Mouse (Mus musculus) liver, postnatal 0 days (tissue): ENCODE measurements around the gene Olfr1130.
"Not testable (repeated sequence)": the region's sequence is repeated elsewhere in the genome, so short reads cannot be mapped to it uniquely, and the experiment has no call there.

Experiments
- CTCF ChIP-seq: sonication (generic); IDR thresholded peaks from 2 replicates; pipeline ENCODE4 v1.5.1; 2016; ENCODE audit warnings: antibody characterized with exemption, low read depth
- EP300 ChIP-seq: IDR thresholded peaks from 2 replicates; pipeline ENCODE4 v1.6.1; 2016; ENCODE audit warnings: antibody characterized with exemption, low read depth, mild to moderate bottlenecking

DNA sequence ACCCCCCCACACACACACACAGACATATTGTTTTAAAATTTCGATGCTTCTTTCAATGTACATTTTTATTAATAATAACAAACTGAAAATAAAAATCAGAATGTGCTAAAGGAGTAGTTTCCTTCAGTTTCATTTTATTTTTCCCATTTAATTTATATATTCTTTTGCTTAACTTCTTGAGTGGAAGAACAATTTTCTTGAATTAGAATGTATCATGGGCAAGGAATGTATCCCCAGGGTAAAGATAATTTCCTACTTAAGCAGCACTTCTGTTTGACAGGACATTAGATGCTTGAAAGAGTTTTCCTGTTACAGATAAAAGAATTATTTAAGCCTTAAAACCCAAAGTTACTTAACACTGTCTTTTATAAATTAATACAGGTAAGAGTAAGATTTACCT lies 32.4 kb upstream of the Olfr1130 start, which contains the start of gene Olfr1129:
- TF ChIP-seq CTCF, EP300: not testable (repeated sequence)
